In the genomic region with DNA sequence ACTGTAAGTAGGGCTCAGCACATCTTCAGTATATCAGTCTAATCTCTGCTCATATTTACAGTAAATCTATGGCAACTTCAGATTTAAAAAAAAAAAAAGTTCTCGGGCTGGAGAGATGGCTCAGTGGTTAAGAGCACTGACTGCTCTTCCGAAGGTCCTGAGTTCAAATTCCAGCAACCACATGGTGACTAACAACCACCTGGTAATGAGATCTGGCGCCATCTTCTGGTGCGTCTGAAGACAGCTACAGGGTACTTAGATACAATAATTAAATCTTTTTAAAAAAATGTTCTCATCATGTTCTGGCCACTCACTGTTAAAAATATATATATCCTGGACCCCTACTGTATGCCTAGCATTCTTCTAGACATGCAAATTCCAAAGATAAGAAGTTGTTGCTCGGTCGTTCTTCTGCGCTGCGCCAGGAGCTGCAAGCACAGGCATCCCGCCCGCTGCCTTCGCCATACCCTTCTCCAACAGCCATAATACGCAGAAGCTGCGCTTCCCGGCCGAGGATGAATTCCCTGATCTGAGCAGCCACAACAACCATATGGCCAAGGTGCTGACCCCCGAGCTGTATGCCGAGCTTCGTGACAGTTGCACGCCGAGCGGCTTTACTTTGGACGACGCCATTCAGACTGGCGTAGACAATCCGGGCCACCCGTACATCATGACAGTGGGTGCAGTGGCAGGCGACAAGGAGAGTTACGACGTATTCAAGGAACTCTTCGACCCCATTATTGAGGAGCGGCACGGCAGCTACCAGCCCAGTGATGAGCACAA, we compare ENCODE assay signal across 8 mouse cellular contexts. TPM values are rescaled to one million over a fixed set of nuclear protein-coding genes. Genes with fewer than 3 reads are reported as not detected.
DNase-seq lines count a peak whose midpoint lies in the region; ATAC-seq and TF ChIP-seq lines count a peak whose summit lies in the region.

No protein-coding gene starts in this region.

- no peak overlapping the region for H3K9ac ChIP-seq in ES-Bruce4 (ENCODE audit: low read depth, poor library complexity, severe bottlenecking)
- H3K9ac ChIP-seq in heart, embryonic 14.5 days (ENCODE audit: low read length): 0 out of 2 replicates have a peak overlapping the region, but pooled peaks have one; percentile 46

- TF ChIP-seq POLR2A in ES-Bruce4 (IDR thresholded peaks at IDR 0.05; ENCODE audit: insufficient read depth, low read length): no peak

- peak overlapping the region; percentile 76 for H3K4me2 ChIP-seq in heart, embryonic 14.5 days (ENCODE audit: low read length)

- no peaks in the 10 kb centered on the region for H3K27me3 ChIP-seq in ES-Bruce4 (ENCODE audit: control insufficient read depth, insufficient read depth, low read length, poor library complexity, severe bottlenecking)
- H3K27me3 ChIP-seq in heart, embryonic 14.5 days (ENCODE audit: control insufficient read depth, insufficient read depth, low read length): no peaks in the 10 kb centered on the region
- H3K27me3 ChIP-seq in splenic B cell, adult 2 months (ENCODE audit: control insufficient read depth, insufficient read depth, low read length, poor library complexity, severe bottlenecking): no peaks in the 10 kb centered on the region

- peak; percentile 63 for DNase-seq in A20 (ENCODE audit: low read depth, low spot score)
- peak; percentile 52 for DNase-seq in embryo, embryonic 11 days
- peak; percentile 40 for DNase-seq in kidney, postnatal 14 days
- DNase-seq in lung, postnatal 4 days: peak; percentile 26 to 43
- peak; percentile 81 for DNase-seq in splenic B cell, adult 2 months (ENCODE audit: low read depth, low spot score)

- TF ChIP-seq CTCF in ES-Bruce4 (IDR thresholded peaks at IDR 0.05; ENCODE audit: low read depth, low read length): no peak

- peak overlapping the region; percentile 51 for H3K4me3 ChIP-seq in ES-Bruce4 (ENCODE audit: low read depth, low read length)
- peak overlapping the region; percentile 35 to 41 for H3K4me3 ChIP-seq in heart, embryonic 14.5 days (ENCODE audit: control insufficient read depth in 1 of 2, insufficient read depth in 1 of 2, low read depth in 1 of 2, low read length in 2 of 2)

- no peaks in the 10 kb centered on the region for H3K4me1 ChIP-seq in ES-Bruce4 (ENCODE audit: control insufficient read depth, insufficient read depth, low read length)
- H3K4me1 ChIP-seq in heart, embryonic 14.5 days (ENCODE audit: control insufficient read depth in 2 of 2, insufficient read depth in 2 of 2, low read length in 2 of 2): peaks cover 2 to 4% of the 10 kb centered on the region in 2 experiments; a peak in 1 of 4 replicates

- no peak for ATAC-seq in heart, embryonic 14.5 days (ENCODE audit: insufficient number of reproducible peaks, insufficient read depth, low FRiP score, low read depth)
- no peak; the same call in 1 of the 2 replicates for ATAC-seq in frontal cortex, adult (ENCODE audit: low TSS enrichment)

- TF ChIP-seq EP300 in ES-Bruce4 (IDR thresholded peaks at IDR 0.05; ENCODE audit: insufficient read depth, low read depth, low read length): no peak

- no peak overlapping the region for H3K27ac ChIP-seq in ES-Bruce4 (ENCODE audit: insufficient read depth, low read length)
- H3K27ac ChIP-seq in heart, embryonic 14.5 days (replicated peaks in 1 of 2; ENCODE audit: control insufficient read depth in 1 of 2, insufficient read depth in 1 of 2, low read depth in 2 of 2, low read length in 2 of 2): no peak overlapping the region

- WGBS in heart, embryonic 14.5 days: 19% methylated on average over 32 of the region's 32 CpGs

- no peaks in the 10 kb centered on the region for H3K36me3 ChIP-seq in ES-Bruce4 (ENCODE audit: control insufficient read depth, insufficient read depth, low read length, poor library complexity, severe bottlenecking)
- H3K36me3 ChIP-seq in heart, embryonic 14.5 days (ENCODE audit: control insufficient read depth, insufficient read depth, low read length): no peaks in the 10 kb centered on the region
- H3K36me3 ChIP-seq in splenic B cell, adult 2 months (ENCODE audit: control insufficient read depth, insufficient read depth, low read length, poor library complexity, severe bottlenecking): no peaks in the 10 kb centered on the region

- H3K9me3 ChIP-seq in ES-Bruce4 (replicated peaks; ENCODE audit: control insufficient read depth, insufficient read depth, low read length, poor library complexity, severe bottlenecking): no peaks in the 10 kb centered on the region
- H3K9me3 ChIP-seq in heart, embryonic 14.5 days (ENCODE audit: control insufficient read depth, low read length): peaks cover 4% of the 10 kb centered on the region; the same call in 1 of the 2 replicates

RNA-seq across cellular contexts. Expression of a gene that starts 27.6 kb away (rescaled TPM):
- 1.3 and 1.7 TPM in 2 replicates for polyA plus RNA-seq in ES-Bruce4 (2011; ENCODE audit: insufficient read depth, insufficient read length, low read depth, missing spikeins)
- 0.38 and 0.73 TPM in 2 replicates for polyA plus RNA-seq in heart, embryonic 14.5 days (2014; fragmentation: Nextera tagmentation; extraction: Ambion mirVana)

RNA-seq across cellular contexts. Expression of a gene that starts 30.5 kb away (rescaled TPM):
- 50.7 and 51.3 TPM in 2 replicates for polyA plus RNA-seq in ES-Bruce4 (2011; ENCODE audit: insufficient read depth, insufficient read length, low read depth, missing spikeins)
- 78.7 and 90.5 TPM in 2 replicates for polyA plus RNA-seq in heart, embryonic 14.5 days (2014; fragmentation: Nextera tagmentation; extraction: Ambion mirVana)

RNA-seq across cellular contexts. Expression of a gene that starts 39.5 kb away (rescaled TPM):
- 46.4 and 53.9 TPM in 2 replicates for polyA plus RNA-seq in ES-Bruce4 (2011; ENCODE audit: insufficient read depth, insufficient read length, low read depth, missing spikeins)
- polyA plus RNA-seq in heart, embryonic 14.5 days (2014; fragmentation: Nextera tagmentation; extraction: Ambion mirVana): 34.4 and 35.8 TPM in 2 replicates

RNA-seq across cellular contexts. Expression of a gene that starts 50.0 kb away (rescaled TPM):
- polyA plus RNA-seq in ES-Bruce4 (2011; ENCODE audit: insufficient read depth, insufficient read length, low read depth, missing spikeins): 1.9 and 2.5 TPM in 2 replicates
- 1.3 and 1.8 TPM in 2 replicates for polyA plus RNA-seq in heart, embryonic 14.5 days (2014; fragmentation: Nextera tagmentation; extraction: Ambion mirVana)
